Mouse (Mus musculus): ENCODE data around the gene Slc17a7.

Slc17a7 gene

DNA sequence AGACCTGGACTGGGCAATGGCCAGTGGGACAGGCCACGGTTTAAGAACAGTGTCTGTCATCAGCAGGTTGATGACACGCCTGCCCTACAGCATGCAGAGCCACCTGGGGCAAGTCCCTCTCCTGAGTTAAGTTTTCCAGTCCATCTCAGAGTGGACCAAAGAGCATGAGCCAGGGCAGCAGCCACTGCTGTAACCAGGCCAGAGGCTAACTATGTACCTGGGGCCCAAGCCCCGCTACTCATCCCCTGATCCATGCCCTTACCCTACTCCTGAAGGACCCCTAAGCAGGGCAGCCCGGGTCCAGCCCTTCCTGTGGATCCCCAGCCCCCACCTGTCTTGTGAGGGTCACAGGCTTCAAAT is 32.4 kb downstream of the Slc17a7 start:
- DNase-seq (ENCODE audit: inconsistent age in 2 of 2, low spot score in 1 of 2), result no peak

DNA sequence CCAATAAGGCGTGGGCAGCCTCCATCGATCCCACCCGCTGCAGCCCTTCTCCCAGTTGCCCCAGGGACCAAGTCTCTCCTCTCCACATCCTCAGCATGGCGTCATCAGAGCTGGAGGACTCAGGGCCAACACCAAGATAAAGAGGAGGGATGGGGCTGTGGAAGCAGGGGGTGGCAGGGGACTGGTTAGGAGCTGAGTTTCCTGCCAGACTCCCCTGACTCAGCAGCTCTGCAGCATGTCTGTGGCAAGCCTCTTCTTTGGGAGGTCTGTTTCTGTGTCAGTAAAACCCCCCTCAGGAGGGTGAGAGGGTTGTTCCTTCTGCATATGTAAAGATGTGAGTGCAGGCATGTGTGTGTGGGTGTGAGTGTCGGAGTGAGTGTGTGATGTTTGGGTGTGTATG is 33.2 kb downstream of the Slc17a7 start:
- no peak for DNase-seq (ENCODE audit: inconsistent age in 2 of 2, low spot score in 1 of 2)

- peak; percentile 77 to 91 for DNase-seq (ENCODE audit: inconsistent age in 2 of 2, low spot score in 1 of 2)
Observed at GRCm38 (mm10) chr7:45198435-45198834, 34.7 kb downstream of the Slc17a7 start.

GRCm38 (mm10) chr7:45198961-45199360 is 35.2 kb downstream of the Slc17a7 start:
- no peak for DNase-seq (ENCODE audit: inconsistent age in 2 of 2, low spot score in 1 of 2)

- DNase-seq (ENCODE audit: inconsistent age in 2 of 2, low spot score in 1 of 2), result no peak
Observed at GRCm38 (mm10) chr7:45202654-45203053, 38.9 kb downstream of the Slc17a7 start.

- peak; percentile 92 to 94 for DNase-seq (ENCODE audit: inconsistent age in 2 of 2, low spot score in 1 of 2)
Observed at GRCm38 (mm10) chr7:45204380-45205143, 40.8 kb downstream of the Slc17a7 start, which contains the start of gene Ccdc155. Gene Ccdc155 (minus strand): TSS chr7:45204892.

GRCm38 (mm10) chr7:45208260-45208659 is 44.5 kb downstream of the Slc17a7 start:
- no peak for DNase-seq (ENCODE audit: inconsistent age in 2 of 2, low spot score in 1 of 2)

DNA sequence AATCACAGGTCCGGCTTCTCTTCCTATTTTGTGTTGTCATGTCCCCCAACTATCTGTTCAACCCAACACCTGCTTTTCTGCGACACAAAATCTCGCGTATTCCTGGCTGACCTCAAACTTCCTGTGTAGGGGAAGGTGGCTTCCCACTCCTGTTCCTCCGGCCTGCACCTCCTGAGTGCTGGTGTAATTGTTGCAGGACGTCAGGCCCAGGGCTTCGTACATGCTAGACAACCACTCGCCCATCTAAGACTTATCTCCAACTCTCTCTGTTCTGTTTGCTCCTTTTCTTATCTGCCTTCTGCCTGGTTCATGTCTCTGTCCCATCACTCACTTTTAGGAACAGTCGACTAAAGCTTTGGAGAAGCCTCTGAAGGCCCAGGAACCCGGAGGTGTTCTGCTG is 47.3 kb downstream of the Slc17a7 start:
- no peak for DNase-seq (ENCODE audit: inconsistent age in 2 of 2, low spot score in 1 of 2)

GRCm38 (mm10) chr7:45211851-45212251 is 48.1 kb downstream of the Slc17a7 start, which contains the start of gene Dkkl1:
Gene Dkkl1 (minus strand): TSS chr7:45212147.
- DNase-seq (ENCODE audit: inconsistent age in 2 of 2, low spot score in 1 of 2), result no peak

GRCm38 (mm10) chr7:45212356-45212755 is 48.6 kb downstream of the Slc17a7 start:
- no peak for DNase-seq (ENCODE audit: inconsistent age in 2 of 2, low spot score in 1 of 2)

GRCm38 (mm10) chr7:45213708-45214107 is 50.0 kb downstream of the Slc17a7 start:
- DNase-seq (ENCODE audit: inconsistent age in 2 of 2, low spot score in 1 of 2), result no peak

GRCm38 (mm10) chr7:45215673-45216441 is 52.1 kb downstream of the Slc17a7 start, which contains the start of gene Tead2:
Gene Tead2 (plus strand): TSS chr7:45215753.
- peak; percentile 42 to 67 for DNase-seq (ENCODE audit: inconsistent age in 2 of 2, low spot score in 1 of 2)

GRCm38 (mm10) chr7:45216442-45217183 is 52.9 kb downstream of the Slc17a7 start:
- peak; percentile 52 to 72 for DNase-seq (ENCODE audit: inconsistent age in 2 of 2, low spot score in 1 of 2)

GRCm38 (mm10) chr7:45221680-45222079 is 57.9 kb downstream of the Slc17a7 start:
- DNase-seq (ENCODE audit: inconsistent age in 2 of 2, low spot score in 1 of 2), result no peak

DNA sequence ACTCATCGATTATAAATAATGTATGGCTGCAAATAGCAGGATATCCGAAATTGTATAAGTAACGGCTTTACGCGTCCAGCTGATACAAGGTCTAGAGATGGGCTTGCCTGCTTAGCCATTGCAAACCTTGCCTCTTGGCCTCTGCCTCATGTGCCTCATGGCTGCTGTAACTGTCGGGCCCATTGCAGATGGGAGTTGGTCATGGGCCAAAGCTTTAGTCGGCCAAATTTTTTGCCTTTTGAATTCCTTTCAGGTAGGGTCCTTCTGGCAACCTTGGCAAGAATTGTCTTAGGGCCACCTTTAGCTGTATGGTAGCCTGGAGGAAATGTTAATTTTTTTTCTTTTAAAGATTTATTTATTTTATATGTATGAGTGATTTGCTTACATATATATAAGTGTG is 61.1 kb downstream of the Slc17a7 start:
- no peak for DNase-seq (ENCODE audit: inconsistent age in 2 of 2, low spot score in 1 of 2)
